Mouse (Mus musculus) forebrain, postnatal 0 days (tissue): ENCODE results near the gene Echdc3. TPM values are rescaled to one million over a fixed set of nuclear protein-coding genes. Genes with fewer than 3 reads are reported as not detected.

ENCODE experiments used
- ATAC-seq: fragments of 200-750 bp; cut with Nextera tagmentation; 2 replicates; pipeline ENCODE4 v1.8.0; 2017; ENCODE audit warnings: mild to moderate bottlenecking, moderate library complexity
- DNase-seq: peaks from one replicate; pipeline ENCODE4 v3.0.0-alpha.2; 2015
- H3K27ac ChIP-seq: fragments of 300-500 bp; sonication (generic); 2 replicates; pipeline ENCODE4 v1.5.1; 2014; ENCODE audit warnings: low read depth, mild to moderate bottlenecking, antibody characterized with exemption, low read length, moderate library complexity, mixed read lengths
- H3K27me3 ChIP-seq: fragments of 300-500 bp; sonication (generic); 2 replicates; pipeline ENCODE4 v1.6.1; 2014; ENCODE audit warnings: mild to moderate bottlenecking, low read length, mixed read lengths; ENCODE audit not compliant: insufficient read depth
- H3K36me3 ChIP-seq: fragments of 300-500 bp; sonication (generic); 2 replicates; pipeline ENCODE4 v1.6.1; 2014; ENCODE audit warnings: mild to moderate bottlenecking, moderate library complexity; ENCODE audit not compliant: insufficient read depth
- H3K4me1 ChIP-seq: fragments of 300-500 bp; sonication (generic); 2 replicates; pipeline ENCODE4 v1.6.1; 2014; ENCODE audit warnings: antibody characterized with exemption; ENCODE audit not compliant: insufficient read depth
- H3K4me2 ChIP-seq: fragments of 300-500 bp; sonication (generic); 2 replicates; pipeline ENCODE4 v1.6.1; 2014; ENCODE audit warnings: low read depth, mild to moderate bottlenecking, moderate library complexity
- H3K4me3 ChIP-seq: fragments of 300-500 bp; sonication (generic); 2 replicates; pipeline ENCODE4 v1.5.1; 2014; ENCODE audit warnings: low read depth, low read length, mixed read lengths
- H3K9ac ChIP-seq: fragments of 300-500 bp; sonication (generic); 2 replicates; pipeline ENCODE4 v1.6.1; 2014; ENCODE audit warnings: mild to moderate bottlenecking
- H3K9me3 ChIP-seq: fragments of 300-500 bp; sonication (generic); 2 replicates; pipeline ENCODE4 v1.6.1; 2016; ENCODE audit warnings: low read length
- CTCF ChIP-seq: sonication (generic); IDR thresholded peaks from 2 replicates; pipeline ENCODE4 v1.5.1; 2016; ENCODE audit warnings: antibody characterized with exemption, control low read depth, low read depth
- WGBS: fragments of 180-500 bp; shearing (Covaris S2); extraction: QIAGEN DNeasy Blood & Tissue Kit; methylation state at CpG from one replicate; pipeline ENCODE4 v1.1.7; 2014; 5-methylcytosine and 5-hydroxymethylcytosine counted together
- polyA plus RNA-seq: library from polyadenylated mRNA; unstranded; fragments of >200 nt; fragmentation: Nextera tagmentation; extraction: Ambion mirVana; gene quantifications from 2 replicates; pipeline ENCODE4 v1.2.1, GENCODE M21; 2015
- total RNA-seq: library from RNA; depleted of rRNA; stranded (reverse); fragments of >200 nt; gene quantifications from 2 replicates; pipeline ENCODE4 v1.2.3, GENCODE M21; 2014

Echdc3 gene
- total and polyA plus RNA-seq, 2 experiments from 2014 or later, result 1.5 TPM

- Histone ChIP-seq H3K27ac (no peak overlapping the region), H3K36me3 (no peaks in the 10 kb centered on the region), H3K27me3 (no peaks in the 10 kb centered on the region), H3K9me3 (no peaks in the 10 kb centered on the region), H3K9ac (no peak overlapping the region), H3K4me3 (no peak overlapping the region), H3K4me2 (no peak overlapping the region), H3K4me1 (no peaks in the 10 kb centered on the region)
- 61% methylated on average over 2 of the region's 2 CpGs for WGBS
- TF ChIP-seq CTCF, result no peak
- DNase-seq (no peak), ATAC-seq (no peak)
These were observed 25.8 kb upstream of the Echdc3 start for GRCm38 (mm10) chr2:6238679-6239078.

GRCm38 (mm10) chr2:6238244-6238643, 25.4 kb upstream of the Echdc3 start:
- no peak for ATAC-seq
- Histone ChIP-seq H3K36me3 (no peaks in the 10 kb centered on the region), H3K4me1 (no peaks in the 10 kb centered on the region), H3K4me2 (no peak overlapping the region), H3K9me3 (no peaks in the 10 kb centered on the region), H3K27me3 (no peaks in the 10 kb centered on the region), H3K9ac (no peak overlapping the region), H3K27ac (no peak overlapping the region), H3K4me3 (no peak overlapping the region)
- no peak for DNase-seq
- 68% methylated on average over 4 of the region's 4 CpGs for WGBS
- TF ChIP-seq CTCF, result no peak

GRCm38 (mm10) chr2:6233353-6233752, 20.5 kb upstream of the Echdc3 start:
- no peak overlapping the region for H3K9ac ChIP-seq
- no peak for TF ChIP-seq CTCF
- no peak overlapping the region for H3K4me2 ChIP-seq
- no peaks in the 10 kb centered on the region for H3K27me3 ChIP-seq
- no peaks in the 10 kb centered on the region for H3K36me3 ChIP-seq
- H3K9me3 ChIP-seq, result no peaks in the 10 kb centered on the region
- DNase-seq (no peak), ATAC-seq (no peak)
- no peaks in the 10 kb centered on the region for H3K4me1 ChIP-seq
- H3K27ac ChIP-seq, result no peak overlapping the region
- 80% methylated on average over 6 of the region's 6 CpGs for WGBS
- no peak overlapping the region for H3K4me3 ChIP-seq

GRCm38 (mm10) chr2:6232755-6233154, 19.9 kb upstream of the Echdc3 start:
- Histone ChIP-seq H3K9me3 (no peaks in the 10 kb centered on the region), H3K36me3 (no peaks in the 10 kb centered on the region), H3K4me1 (no peaks in the 10 kb centered on the region), H3K9ac (no peak overlapping the region), H3K27me3 (no peaks in the 10 kb centered on the region), H3K27ac (no peak overlapping the region), H3K4me2 (no peak overlapping the region), H3K4me3 (no peak overlapping the region)
- DNase-seq, result no peak
- no peak for TF ChIP-seq CTCF
- WGBS, result 80% methylated on average over 7 of the region's 7 CpGs
- no peak for ATAC-seq

GRCm38 (mm10) chr2:6230865-6231264, 18.0 kb upstream of the Echdc3 start:
- WGBS, result 79% methylated on average over 6 of the region's 6 CpGs
- no peaks in the 10 kb centered on the region for H3K27me3 ChIP-seq
- no peaks in the 10 kb centered on the region for H3K9me3 ChIP-seq
- no peak for TF ChIP-seq CTCF
- no peak overlapping the region for H3K4me2 ChIP-seq
- no peak for ATAC-seq
- DNase-seq, result no peak
- no peaks in the 10 kb centered on the region for H3K36me3 ChIP-seq
- H3K4me1 ChIP-seq, result peaks cover 9% of the 10 kb centered on the region
- no peak overlapping the region for H3K4me3 ChIP-seq
- no peak overlapping the region for H3K27ac ChIP-seq
- no peak overlapping the region for H3K9ac ChIP-seq

- Histone ChIP-seq H3K27ac (no peak overlapping the region), H3K27me3 (no peaks in the 10 kb centered on the region), H3K36me3 (no peaks in the 10 kb centered on the region), H3K4me3 (no peak overlapping the region), H3K9ac (no peak overlapping the region), H3K4me1 (peaks cover 9% of the 10 kb centered on the region), H3K4me2 (no peak overlapping the region), H3K9me3 (no peaks in the 10 kb centered on the region)
- DNase-seq, result peak; percentile 28
- ATAC-seq, result peak; percentile 53
- WGBS, result 71% methylated on average over 5 of the region's 5 CpGs
- TF ChIP-seq CTCF, result no peak
These were observed 16.9 kb upstream of the Echdc3 start for GRCm38 (mm10) chr2:6229597-6230290.

- no peak overlapping the region for H3K4me3 ChIP-seq
- ATAC-seq (peak; percentile 86), DNase-seq (peak; percentile 63)
- H3K4me2 ChIP-seq, result no peak overlapping the region
- H3K9me3 ChIP-seq, result no peaks in the 10 kb centered on the region
- no peaks in the 10 kb centered on the region for H3K27me3 ChIP-seq
- TF ChIP-seq CTCF, result no peak
- H3K36me3 ChIP-seq, result no peaks in the 10 kb centered on the region
- peak overlapping the region; percentile 45; the same call in 1 of the 2 replicates for H3K27ac ChIP-seq
- H3K4me1 ChIP-seq, result peaks cover 9% of the 10 kb centered on the region
- WGBS, result 42% methylated on average over 7 of the region's 7 CpGs
- no peak overlapping the region for H3K9ac ChIP-seq
These were observed 14.2 kb upstream of the Echdc3 start for GRCm38 (mm10) chr2:6227059-6227445.
